Mouse (Mus musculus) forebrain, embryonic 12.5 days (tissue): ENCODE data around the gene Glul. TPM values are rescaled to one million over a fixed set of nuclear protein-coding genes. Genes with fewer than 3 reads are reported as not detected.

Source experiments
- ATAC-seq: fragments of 200-750 bp; cut with Nextera tagmentation; 2 replicates; pipeline ENCODE4 v1.8.0; 2017; ENCODE audit warnings: moderate TSS enrichment; ENCODE audit not compliant: low FRiP score
- H3K27ac ChIP-seq: fragments of 300-500 bp; sonication (generic); 2 replicates; pipeline ENCODE4 v1.5.1; 2016; ENCODE audit warnings: mild to moderate bottlenecking
- H3K27me3 ChIP-seq: fragments of 300-500 bp; sonication (generic); 2 replicates; pipeline ENCODE4 v1.6.1; 2016; ENCODE audit warnings: mild to moderate bottlenecking
- H3K36me3 ChIP-seq: fragments of 300-500 bp; sonication (generic); replicated peaks from 2 replicates; pipeline ENCODE4 v1.6.1; 2016; ENCODE audit warnings: mild to moderate bottlenecking
- H3K4me1 ChIP-seq: fragments of 300-500 bp; sonication (generic); 2 replicates; pipeline ENCODE4 v1.6.1; 2016
- H3K4me2 ChIP-seq: fragments of 300-500 bp; sonication (generic); 2 replicates; pipeline ENCODE4 v1.6.1; 2016; ENCODE audit warnings: mild to moderate bottlenecking, moderate library complexity
- H3K4me3 ChIP-seq: fragments of 300-500 bp; sonication (generic); replicated peaks from 2 replicates; pipeline ENCODE4 v1.5.1; 2016; ENCODE audit warnings: mild to moderate bottlenecking
- H3K9ac ChIP-seq: fragments of 300-500 bp; sonication (generic); 2 replicates; pipeline ENCODE4 v1.6.1; 2016; ENCODE audit warnings: mild to moderate bottlenecking
- H3K9me3 ChIP-seq: fragments of 300-500 bp; sonication (generic); 2 replicates; pipeline ENCODE4 v1.6.1; 2016
- WGBS: fragments of 180-500 bp; shearing (Covaris S2); methylation state at CpG from one replicate; pipeline ENCODE4 v1.1.7; 2016; 5-methylcytosine and 5-hydroxymethylcytosine counted together
- polyA plus RNA-seq: library from polyadenylated mRNA; unstranded; fragments of >200 nt; fragmentation: Nextera tagmentation; extraction: Ambion mirVana; gene quantifications from 2 replicates; pipeline ENCODE4 v1.2.1, GENCODE M21; 2016

The Glul gene
- polyA plus RNA-seq, 1 experiment from 2014 or later, result 108 TPM

- Histone ChIP-seq H3K9me3 (no peaks in the 10 kb centered on the region), H3K9ac (no peak overlapping the region), H3K4me1 (no peaks in the 10 kb centered on the region), H3K4me3 (no peak overlapping the region), H3K4me2 (no peak overlapping the region), H3K36me3 (peaks cover 16% of the 10 kb centered on the region), H3K27me3 (no peaks in the 10 kb centered on the region), H3K27ac (no peak overlapping the region)
- WGBS, result 87% methylated on average over 3 of the region's 3 CpGs
- ATAC-seq, result no peak
Measured at GRCm38 (mm10) chr1:153913869-153914268, 14.1 kb downstream of the Glul start.

GRCm38 (mm10) chr1:153918521-153919206 lies 18.9 kb downstream of the Glul start:
- Histone ChIP-seq H3K27me3 (no peaks in the 10 kb centered on the region), H3K27ac (no peak overlapping the region), H3K4me2 (no peak overlapping the region), H3K4me1 (no peaks in the 10 kb centered on the region), H3K4me3 (no peak overlapping the region), H3K36me3 (no peaks in the 10 kb centered on the region), H3K9me3 (no peaks in the 10 kb centered on the region), H3K9ac (no peak overlapping the region)
- no peak for ATAC-seq
- 82% methylated on average over 3 of the region's 3 CpGs for WGBS

GRCm38 (mm10) chr1:153921642-153922041 lies 21.9 kb downstream of the Glul start:
- H3K4me2 ChIP-seq, result no peak overlapping the region
- WGBS, result 90% methylated on average over 3 of the region's 3 CpGs
- no peak for ATAC-seq

GRCm38 (mm10) chr1:153922571-153923021 lies 22.9 kb downstream of the Glul start:
- Histone ChIP-seq H3K9ac (no peak overlapping the region), H3K9me3 (no peaks in the 10 kb centered on the region), H3K4me3 (no peak overlapping the region), H3K4me1 (no peaks in the 10 kb centered on the region), H3K36me3 (no peaks in the 10 kb centered on the region), H3K27me3 (no peaks in the 10 kb centered on the region), H3K27ac (no peak overlapping the region), H3K4me2 (no peak overlapping the region)
- WGBS, result 76% methylated on average over 5 of the region's 5 CpGs
- ATAC-seq, result no peak

More at GRCm38 (mm10) chr1:153921642-153922041, 21.9 kb downstream of the Glul start:
- Histone ChIP-seq H3K36me3 (no peaks in the 10 kb centered on the region), H3K4me3 (no peak overlapping the region), H3K9ac (no peak overlapping the region), H3K27ac (no peak overlapping the region), H3K27me3 (no peaks in the 10 kb centered on the region), H3K4me1 (no peaks in the 10 kb centered on the region), H3K9me3 (no peaks in the 10 kb centered on the region)

GRCm38 (mm10) chr1:153924395-153925385 lies 24.9 kb downstream of the Glul start:
- no peak overlapping the region for H3K27ac ChIP-seq
- H3K9ac ChIP-seq, result no peak overlapping the region
- H3K4me3 ChIP-seq, result no peak overlapping the region
- no peak for ATAC-seq
- H3K9me3 ChIP-seq, result no peaks in the 10 kb centered on the region
- WGBS, result 85% methylated on average over 6 of the region's 6 CpGs
- no peak overlapping the region for H3K4me2 ChIP-seq
- H3K36me3 ChIP-seq, result no peaks in the 10 kb centered on the region
- no peaks in the 10 kb centered on the region for H3K27me3 ChIP-seq
- no peaks in the 10 kb centered on the region for H3K4me1 ChIP-seq

GRCm38 (mm10) chr1:153930431-153930830 lies 30.7 kb downstream of the Glul start:
- Histone ChIP-seq H3K4me1 (no peaks in the 10 kb centered on the region), H3K4me3 (no peak overlapping the region), H3K9ac (no peak overlapping the region), H3K27ac (no peak overlapping the region), H3K27me3 (no peaks in the 10 kb centered on the region), H3K36me3 (no peaks in the 10 kb centered on the region), H3K4me2 (no peak overlapping the region), H3K9me3 (no peaks in the 10 kb centered on the region)
- no peak for ATAC-seq
- 87% methylated on average over 2 of the region's 2 CpGs for WGBS

- Histone ChIP-seq H3K27me3 (no peaks in the 10 kb centered on the region), H3K4me2 (no peak overlapping the region), H3K4me3 (no peak overlapping the region), H3K9ac (no peak overlapping the region), H3K27ac (no peak overlapping the region), H3K36me3 (no peaks in the 10 kb centered on the region), H3K4me1 (no peaks in the 10 kb centered on the region; the same call in 1 of the 2 replicates), H3K9me3 (no peaks in the 10 kb centered on the region)
- ATAC-seq, result no peak
- 72% methylated on average over 1 of the region's 1 CpGs for WGBS
Measured at GRCm38 (mm10) chr1:153933772-153934171, 34.0 kb downstream of the Glul start.

- no peak for ATAC-seq
- Histone ChIP-seq H3K27me3 (no peaks in the 10 kb centered on the region), H3K4me1 (no peaks in the 10 kb centered on the region; the same call in 1 of the 2 replicates)
Measured at GRCm38 (mm10) chr1:153935844-153936380, 36.2 kb downstream of the Glul start.

GRCm38 (mm10) chr1:153937025-153937424 lies 37.3 kb downstream of the Glul start:
- Histone ChIP-seq H3K27ac (no peak overlapping the region), H3K27me3 (no peaks in the 10 kb centered on the region), H3K9ac (no peak overlapping the region), H3K4me2 (no peak overlapping the region), H3K4me3 (no peak overlapping the region), H3K4me1 (no peaks in the 10 kb centered on the region; the same call in 1 of the 2 replicates), H3K9me3 (no peaks in the 10 kb centered on the region), H3K36me3 (no peaks in the 10 kb centered on the region)
- 90% methylated on average over 2 of the region's 2 CpGs for WGBS
- no peak for ATAC-seq

More at GRCm38 (mm10) chr1:153935844-153936380, 36.2 kb downstream of the Glul start:
- Histone ChIP-seq H3K4me2 (no peak overlapping the region), H3K9ac (no peak overlapping the region), H3K27ac (0 out of 2 replicates have a peak overlapping the region, but pooled peaks have one; percentile 19), H3K36me3 (no peaks in the 10 kb centered on the region), H3K4me3 (no peak overlapping the region), H3K9me3 (no peaks in the 10 kb centered on the region)
- 65% methylated on average over 12 of the region's 12 CpGs for WGBS

- H3K27ac ChIP-seq, result no peak overlapping the region
- H3K9me3 ChIP-seq, result no peaks in the 10 kb centered on the region
- WGBS, result 87% methylated on average over 2 of the region's 2 CpGs
- no peak overlapping the region for H3K4me3 ChIP-seq
- no peak overlapping the region for H3K4me2 ChIP-seq
- H3K4me1 ChIP-seq, result no peaks in the 10 kb centered on the region
- H3K27me3 ChIP-seq, result no peaks in the 10 kb centered on the region
- H3K9ac ChIP-seq, result no peak overlapping the region
- ATAC-seq, result no peak
- H3K36me3 ChIP-seq, result no peaks in the 10 kb centered on the region
Measured at GRCm38 (mm10) chr1:153940986-153941385, 41.2 kb downstream of the Glul start.

- Histone ChIP-seq H3K27ac (no peak overlapping the region), H3K9me3 (no peaks in the 10 kb centered on the region), H3K9ac (no peak overlapping the region), H3K4me3 (no peak overlapping the region), H3K36me3 (no peaks in the 10 kb centered on the region), H3K4me2 (no peak overlapping the region), H3K27me3 (no peaks in the 10 kb centered on the region), H3K4me1 (peaks cover 4% of the 10 kb centered on the region; the same call in 1 of the 2 replicates)
- ATAC-seq, result no peak
- WGBS, result 82% methylated on average over 5 of the region's 5 CpGs
Measured at GRCm38 (mm10) chr1:153945181-153945580, 45.4 kb downstream of the Glul start.

GRCm38 (mm10) chr1:153946971-153947370 lies 47.2 kb downstream of the Glul start:
- 35% methylated on average over 7 of the region's 7 CpGs for WGBS

More at GRCm38 (mm10) chr1:153946971-153947370, 47.2 kb downstream of the Glul start:
- no peak for ATAC-seq
- no peaks in the 10 kb centered on the region for H3K36me3 ChIP-seq
- H3K27ac ChIP-seq, result no peak overlapping the region
- no peaks in the 10 kb centered on the region for H3K27me3 ChIP-seq
- no peaks in the 10 kb centered on the region for H3K9me3 ChIP-seq
- no peak overlapping the region for H3K4me2 ChIP-seq
- H3K4me1 ChIP-seq, result peaks cover 4% of the 10 kb centered on the region; the same call in 1 of the 2 replicates
- no peak overlapping the region for H3K9ac ChIP-seq
- H3K4me3 ChIP-seq, result no peak overlapping the region
